Mouse (Mus musculus) MEL (cell line): Measurements from ENCODE around the gene Dusp14. TPM values are rescaled to one million over a fixed set of nuclear protein-coding genes. Genes with fewer than 3 reads are reported as not detected.
A peak's percentile ranks its signal among the peaks of the same experiment; 100 is the strongest.

Source experiments
- DNase-seq: peaks from one replicate; pipeline ENCODE4 v3.0.0; 2011; ENCODE audit warnings: low read depth, low spot score
- H3K27ac ChIP-seq: 2 replicates; pipeline ENCODE4 v1.5.1; 2012; ENCODE audit warnings: low read depth, mild to moderate bottlenecking, control low read depth, low read length, moderate library complexity; ENCODE audit not compliant: control insufficient read depth
- H3K27me3 ChIP-seq, 2 experiments: fragments of 150-350 bp in 1 of 2; sonication (generic) in 1 of 2; 2 replicates each; pipeline ENCODE4 v1.6.1; 2012; ENCODE audit warnings: low read length in 2 of 2, mild to moderate bottlenecking in 2 of 2, improper control_type of control experiment in 1 of 2, moderate library complexity in 1 of 2; ENCODE audit not compliant: insufficient read depth in 2 of 2, control insufficient read depth in 1 of 2
- H3K36me3 ChIP-seq, 2 experiments: 2 replicates each; pipeline ENCODE4 v1.6.1; 2012 to 2014; ENCODE audit warnings: low read length in 2 of 2, improper control_type of control experiment in 1 of 2, inconsistent platforms in 1 of 2, mild to moderate bottlenecking in 1 of 2; ENCODE audit not compliant: insufficient read depth in 2 of 2, control insufficient read depth in 1 of 2
- H3K4me1 ChIP-seq, 2 experiments: fragments of 150-350 bp in 1 of 2; sonication (generic) in 1 of 2; 2 replicates each; pipeline ENCODE4 v1.6.1; 2012; ENCODE audit warnings: low read length in 2 of 2, improper control_type of control experiment in 1 of 2, mild to moderate bottlenecking in 1 of 2; ENCODE audit not compliant: insufficient read depth in 2 of 2, control insufficient read depth in 1 of 2
- H3K4me3 ChIP-seq, 2 experiments: fragments of 150-350 bp in 1 of 2; sonication (generic) in 1 of 2; 2 replicates each; pipeline ENCODE4 v1.5.1; 2012; ENCODE audit warnings: low read depth in 2 of 2, low read length in 2 of 2, mild to moderate bottlenecking in 2 of 2, moderate library complexity in 2 of 2, control low read depth in 1 of 2, improper control_type of control experiment in 1 of 2; ENCODE audit not compliant: control insufficient read depth in 1 of 2, insufficient read depth in 1 of 2
- H3K79me2 ChIP-seq: 2 replicates; pipeline ENCODE4 v1.6.1; 2012; ENCODE audit warnings: mild to moderate bottlenecking, low read length, moderate library complexity; ENCODE audit not compliant: control insufficient read depth, poor library complexity, insufficient read depth
- H3K9ac ChIP-seq: 2 replicates; pipeline ENCODE4 v1.6.1; 2012; ENCODE audit warnings: low read depth, mild to moderate bottlenecking, control low read depth, low read length, moderate library complexity; ENCODE audit not compliant: control insufficient read depth, poor library complexity, severe bottlenecking
- H3K9me3 ChIP-seq: fragments of 150-350 bp; sonication (generic); replicated peaks from 2 replicates; pipeline ENCODE4 v1.6.1; 2012; ENCODE audit warnings: mild to moderate bottlenecking, low read length, improper control_type of control experiment, moderate library complexity; ENCODE audit not compliant: insufficient read depth
- CHD1 ChIP-seq: IDR thresholded peaks from 2 replicates; pipeline ENCODE4 v1.6.1; 2012; ENCODE audit warnings: low read depth, mild to moderate bottlenecking, inconsistent platforms, low read length, improper control_type of control experiment
- CTCF ChIP-seq, 3 experiments: IDR thresholded peaks in 2 of 3; conservative IDR thresholded peaks in 1 of 3; 2 replicates each; pipeline ENCODE4 v1.5.1; 2011 to 2012; ENCODE audit warnings: low read length in 3 of 3, low read depth in 2 of 3, mild to moderate bottlenecking in 2 of 3, improper control_type of control experiment in 1 of 3, inconsistent platforms in 1 of 3, mixed read lengths in 1 of 3, moderate library complexity in 1 of 3; ENCODE audit not compliant: control insufficient read depth in 1 of 3, insufficient read depth in 1 of 3, poor library complexity in 1 of 3, severe bottlenecking in 1 of 3
- EP300 ChIP-seq, 2 experiments: IDR thresholded peaks; 2 replicates each; pipeline ENCODE4 v1.6.1; 2011; ENCODE audit warnings: improper control_type of control experiment in 2 of 2, low read length in 2 of 2, low read depth in 1 of 2, mild to moderate bottlenecking in 1 of 2
- GABPA ChIP-seq: IDR thresholded peaks from 2 replicates; pipeline ENCODE4 v1.6.1; 2012; ENCODE audit warnings: low read depth, mild to moderate bottlenecking, inconsistent platforms, low read length, improper control_type of control experiment, moderate library complexity
- JUND ChIP-seq: IDR thresholded peaks from 2 replicates; pipeline ENCODE4 v1.6.1; 2011; ENCODE audit warnings: low read depth, mild to moderate bottlenecking, improper control_type of control experiment, low read length
- MXI1 ChIP-seq: IDR thresholded peaks from 2 replicates; pipeline ENCODE4 v1.6.1; 2011; ENCODE audit warnings: mild to moderate bottlenecking, low read depth, low read length, improper control_type of control experiment
- MYB ChIP-seq: IDR thresholded peaks from 2 replicates; pipeline ENCODE4 v1.6.1; 2011; ENCODE audit warnings: mild to moderate bottlenecking, low read depth, low read length, improper control_type of control experiment
- MYC ChIP-seq: IDR thresholded peaks from 2 replicates; pipeline ENCODE4 v1.6.1; 2011; ENCODE audit warnings: low read depth, mild to moderate bottlenecking, low read length, improper control_type of control experiment, moderate library complexity
- POLR2AphosphoS2 ChIP-seq: IDR thresholded peaks from 2 replicates; pipeline ENCODE4 v1.6.1; 2011; ENCODE audit warnings: low read length, improper control_type of control experiment
- RAD21 ChIP-seq: IDR thresholded peaks from 2 replicates; pipeline ENCODE4 v1.6.1; 2011; ENCODE audit warnings: mild to moderate bottlenecking, low read depth, low read length, improper control_type of control experiment
- SIN3A ChIP-seq: IDR thresholded peaks from 2 replicates; pipeline ENCODE4 v1.6.1; 2012; ENCODE audit warnings: low read length, improper control_type of control experiment, inconsistent platforms
- SMC3 ChIP-seq: IDR thresholded peaks from 2 replicates; pipeline ENCODE4 v1.6.1; 2011; ENCODE audit warnings: low read depth, low read length, improper control_type of control experiment
- TAL1 ChIP-seq: IDR thresholded peaks from 2 replicates; pipeline ENCODE4 v1.6.1; 2012; ENCODE audit warnings: mild to moderate bottlenecking, inconsistent platforms, low read length, moderate library complexity, mixed read lengths
- TBP ChIP-seq: IDR thresholded peaks from 2 replicates; pipeline ENCODE4 v1.8.0; 2011; ENCODE audit warnings: low read depth, low read length, improper control_type of control experiment
- TCF12 ChIP-seq: IDR thresholded peaks from 2 replicates; pipeline ENCODE4 v1.6.1; 2014; ENCODE audit warnings: low read depth, mild to moderate bottlenecking, inconsistent platforms, low read length, improper control_type of control experiment, moderate library complexity
- USF1 ChIP-seq: IDR thresholded peaks from 2 replicates; pipeline ENCODE4 v1.6.1; 2014; ENCODE audit warnings: low read depth, mild to moderate bottlenecking, inconsistent platforms, low read length, improper control_type of control experiment, moderate library complexity
- ZC3H11A ChIP-seq: IDR thresholded peaks from 2 replicates; pipeline ENCODE4 v1.6.1; 2012; ENCODE audit warnings: low read depth, mild to moderate bottlenecking, inconsistent platforms, low read length, improper control_type of control experiment
- ZNF384 ChIP-seq: IDR thresholded peaks from 2 replicates; pipeline ENCODE4 v1.6.1; 2012; ENCODE audit warnings: low read depth, mild to moderate bottlenecking, inconsistent platforms, low read length, improper control_type of control experiment
- polyA plus RNA-seq, 2 experiments: library from polyadenylated mRNA; stranded (reverse) in 1 of 2; unstranded in 1 of 2; fragments of >175 nt in 1 of 2; fragments of >200 nt in 1 of 2; gene quantifications; 2 replicates each; pipeline versions ENCODE4 v1.2.1 to v1.2.4; 2012; ENCODE audit warnings: low replicate concordance in 2 of 2, low read depth in 1 of 2; ENCODE audit not compliant: insufficient read length in 2 of 2, insufficient read depth in 1 of 2, missing spikeins in 1 of 2
- total RNA-seq: library from RNA; depleted of rRNA; stranded (reverse); fragments of 300-350 nt; gene quantifications from 2 replicates; pipeline ENCODE4 v1.2.3, GENCODE M21; 2012; rRNA removed

Dusp14 gene
- total RNA-seq (6.6 and 7.9 TPM in 2 replicates), polyA plus RNA-seq (1 to 10 TPM in 1 of 2 experiments, not detected in 1; 9.7 TPM)

GRCm38 (mm10) chr11:84069034-84069370 is at the start of gene Dusp14:
Dusp14 (minus strand) TSS chr11:84069261.
- peak in 1 of 2 experiments; percentile 16; a peak in 1 of 4 replicates for TF ChIP-seq EP300 (IDR thresholded peaks at IDR 0.05; ENCODE audit: low read depth in 1 of 2, low read length in 2 of 2)
- no peak for TF ChIP-seq TAL1
- H3K27ac ChIP-seq: no peak within 1 kb of the TSS
- peaks cover 0 to 9% of the 10 kb centered on the region in 2 experiments; a peak in 2 of 4 replicates for H3K36me3 ChIP-seq
- peak within 1 kb of the TSS; percentile 87 for H3K9ac ChIP-seq
- H3K9me3 ChIP-seq: no peaks in the 10 kb centered on the region
- H3K79me2 ChIP-seq: peaks cover 1% of the 10 kb centered on the region; the same call in 1 of the 2 replicates
- H3K4me1 ChIP-seq: peaks cover 2 to 17% of the 10 kb centered on the region in 2 experiments; a peak in 3 of 4 replicates
- peak within 1 kb of the TSS; percentile 74 to 90 for H3K4me3 ChIP-seq
- peak; percentile 81 for DNase-seq
- no peaks in the 10 kb centered on the region for H3K27me3 ChIP-seq

- no peaks in the 10 kb centered on the region for H3K27me3 ChIP-seq
- no peak for DNase-seq
These were observed 48.4 kb upstream of the Dusp14 start for GRCm38 (mm10) chr11:84117431-84117830.

GRCm38 (mm10) chr11:84116221-84116620 is 47.2 kb upstream of the Dusp14 start:
- H3K9me3 ChIP-seq: no peaks in the 10 kb centered on the region
- H3K27me3 ChIP-seq: no peaks in the 10 kb centered on the region
- no peaks in the 10 kb centered on the region for H3K79me2 ChIP-seq
- H3K4me3 ChIP-seq: no peak overlapping the region
- no peak for TF ChIP-seq POLR2AphosphoS2
- TF ChIP-seq CTCF (IDR thresholded peaks at IDR 0.05 in 2 of 3, conservative IDR thresholded peaks at IDR 0.05 in 1 of 3; ENCODE audit: control insufficient read depth in 1 of 3, insufficient read depth in 1 of 3, low read depth in 2 of 3, low read length in 3 of 3, poor library complexity in 1 of 3, severe bottlenecking in 1 of 3): peak; percentile 5 to 53 (median 43); a peak in 4 of 6 replicates
- peak; percentile 80; the same call in 1 of the 2 replicates for TF ChIP-seq MYC
- no peak for TF ChIP-seq SIN3A
- peak; percentile 7 for TF ChIP-seq RAD21
- 0 out of 2 replicates have a peak, but pooled peaks have one; percentile 43 for TF ChIP-seq ZNF384
- TF ChIP-seq MYB: no peak
- no peak; the same call in 1 of the 2 replicates for TF ChIP-seq SMC3
- H3K9ac ChIP-seq: no peak overlapping the region
- no peak overlapping the region for H3K27ac ChIP-seq
- peaks cover 0 to 19% of the 10 kb centered on the region in 2 experiments; a peak in 2 of 4 replicates for H3K36me3 ChIP-seq
- no peaks in the 10 kb centered on the region for H3K4me1 ChIP-seq
- DNase-seq: peak; percentile 55

More at GRCm38 (mm10) chr11:84117431-84117830, 48.4 kb upstream of the Dusp14 start:
- no peaks in the 10 kb centered on the region for H3K4me1 ChIP-seq
- TF ChIP-seq MXI1: no peak
- TF ChIP-seq SIN3A: no peak
- no peak for TF ChIP-seq USF1
- no peak for TF ChIP-seq JUND
- no peak for TF ChIP-seq TCF12
- TF ChIP-seq ZC3H11A: no peak
- no peak for TF ChIP-seq GABPA
- no peak for TF ChIP-seq TBP
- no peak for TF ChIP-seq CHD1
- no peaks in the 10 kb centered on the region for H3K79me2 ChIP-seq
- H3K27ac ChIP-seq: no peak overlapping the region
- H3K9ac ChIP-seq: no peak overlapping the region
- H3K36me3 ChIP-seq: peaks cover 0 to 16% of the 10 kb centered on the region in 2 experiments; a peak in 2 of 4 replicates
- no peak overlapping the region for H3K4me3 ChIP-seq
- no peaks in the 10 kb centered on the region for H3K9me3 ChIP-seq
